ENCODE assay signal across 9 mouse cellular contexts in genomic region chr3:82145978-82146377, GRCm38 (mm10). TPM values are rescaled to one million over a fixed set of nuclear protein-coding genes. Genes with fewer than 3 reads are reported as not detected.
DNase-seq lines count a peak whose midpoint lies in the region; ATAC-seq and TF ChIP-seq lines count a peak whose summit lies in the region.
"Had no signal": no experiment of that assay in that cellular context is flagged by ENCODE, and none has a peak within 500 bp of the region (broad histone marks: within the 10 kb centered on the region; RNA-seq: fewer than 3 reads in every experiment).

No protein-coding gene starts in this region.

- H3K9ac ChIP-seq in lung, embryonic 16.5 days (ENCODE audit: low read length): no peak overlapping the region
- H3K9ac ChIP-seq in limb, embryonic 15.5 days: no peak overlapping the region
- no peak overlapping the region for H3K9ac ChIP-seq in stomach, postnatal 0 days (ENCODE audit: low read length)

- H3K4me3 ChIP-seq in cerebellum, adult 2 months (replicated peaks; ENCODE audit: insufficient read depth, low read depth, low read length): peak overlapping the region; percentile 47
- H3K4me3 ChIP-seq in lung, embryonic 16.5 days (ENCODE audit: low read length): peak overlapping the region; percentile 62; the same call in 1 of the 2 replicates
- H3K4me3 ChIP-seq in limb, embryonic 15.5 days: peak overlapping the region; percentile 50; the same call in 1 of the 2 replicates
- H3K4me3 ChIP-seq in stomach, postnatal 0 days (ENCODE audit: low read depth, low read length): peak overlapping the region; percentile 57; the same call in 1 of the 2 replicates

- no peak for DNase-seq in cerebellum, adult 2 months
- no peak for DNase-seq in cerebellum, adult 11 months
- no peak for DNase-seq in lung, postnatal 4 days
- no peak for DNase-seq in stomach, postnatal 0 days (ENCODE audit: low spot score)
- no peak for DNase-seq in spleen, adult 12 weeks (ENCODE audit: low spot score)
- no peak for DNase-seq in gastrocnemius, postnatal 25 days

- ATAC-seq in lung, embryonic 16.5 days (ENCODE audit: low read depth): no peak
- ATAC-seq in limb, embryonic 15.5 days (ENCODE audit: insufficient number of reproducible peaks, low FRiP score, low TSS enrichment, low read depth): no peak
- no peak for ATAC-seq in stomach, postnatal 0 days (ENCODE audit: low FRiP score, low TSS enrichment)
- ATAC-seq: Patski had no signal

- no peaks in the 10 kb centered on the region for H3K4me1 ChIP-seq in cerebellum, adult 2 months (ENCODE audit: control insufficient read depth, insufficient read depth, low read length)
- peaks cover 7% of the 10 kb centered on the region; the same call in 1 of the 2 replicates for H3K4me1 ChIP-seq in lung, embryonic 16.5 days (replicated peaks; ENCODE audit: control insufficient read depth, insufficient read depth, low read length)
- peaks cover 10% of the 10 kb centered on the region for H3K4me1 ChIP-seq in limb, embryonic 15.5 days
- no peaks in the 10 kb centered on the region for H3K4me1 ChIP-seq in stomach, postnatal 0 days (replicated peaks; ENCODE audit: control insufficient read depth, insufficient read depth)

- no peak overlapping the region for H3K27ac ChIP-seq in cerebellum, adult 2 months (ENCODE audit: insufficient read depth, low read length)
- peak overlapping the region; percentile 67; the same call in 1 of the 2 replicates for H3K27ac ChIP-seq in lung, embryonic 16.5 days (ENCODE audit: low read length)
- H3K27ac ChIP-seq in limb, embryonic 15.5 days: no peak overlapping the region
- no peak overlapping the region for H3K27ac ChIP-seq in stomach, postnatal 0 days (replicated peaks)

- no peak for TF ChIP-seq CTCF in cerebellum, adult 2 months (IDR thresholded peaks at IDR 0.05; ENCODE audit: borderline replicate concordance, insufficient read depth, low read depth, low read length)
- TF ChIP-seq CTCF in stomach, postnatal 0 days (IDR thresholded peaks at IDR 0.05; ENCODE audit: low read depth): no peak

- no peak for TF ChIP-seq POLR2A in cerebellum, adult 2 months (IDR thresholded peaks at IDR 0.05; ENCODE audit: borderline replicate concordance, insufficient read depth, low read length)

- H3K27me3 ChIP-seq in cerebellum, adult 2 months (ENCODE audit: control insufficient read depth, insufficient read depth, low read length): no peaks in the 10 kb centered on the region
- no peaks in the 10 kb centered on the region for H3K27me3 ChIP-seq in lung, embryonic 16.5 days (ENCODE audit: control insufficient read depth, insufficient read depth, low read depth, low read length)
- peaks cover 11% of the 10 kb centered on the region for H3K27me3 ChIP-seq in limb, embryonic 15.5 days
- no peaks in the 10 kb centered on the region for H3K27me3 ChIP-seq in stomach, postnatal 0 days (ENCODE audit: control insufficient read depth, insufficient read depth, low read length)

- peak overlapping the region; percentile 78 for H3K4me2 ChIP-seq in lung, embryonic 16.5 days (ENCODE audit: low read depth, low read length)
- peak overlapping the region; percentile 89 for H3K4me2 ChIP-seq in limb, embryonic 15.5 days
- peak overlapping the region; percentile 69 for H3K4me2 ChIP-seq in stomach, postnatal 0 days (replicated peaks; ENCODE audit: low read depth)

- H3K9me3 ChIP-seq in lung, embryonic 16.5 days (ENCODE audit: control insufficient read depth, low read length): no peaks in the 10 kb centered on the region
- no peaks in the 10 kb centered on the region for H3K9me3 ChIP-seq in limb, embryonic 15.5 days
- no peaks in the 10 kb centered on the region for H3K9me3 ChIP-seq in stomach, postnatal 0 days (ENCODE audit: control insufficient read depth, low read length)

- TF ChIP-seq EP300 in stomach, postnatal 0 days (optimal IDR thresholded peaks at IDR 0.05): no peak

- no peaks in the 10 kb centered on the region for H3K36me3 ChIP-seq in lung, embryonic 16.5 days (ENCODE audit: control insufficient read depth, insufficient read depth, low read length)
- no peaks in the 10 kb centered on the region for H3K36me3 ChIP-seq in limb, embryonic 15.5 days
- H3K36me3 ChIP-seq in stomach, postnatal 0 days (ENCODE audit: control insufficient read depth, insufficient read depth, low read length): no peaks in the 10 kb centered on the region

RNA-seq across cellular contexts. Expression of gene Gucy1a1, which starts 0.4 kb away (rescaled TPM):
- polyA plus RNA-seq in cerebellum, adult 2 months (2012; rRNA removed): 24.2 and 25.2 TPM in 2 replicates
- polyA plus RNA-seq in lung, embryonic 16.5 days (2015; fragmentation: Nextera tagmentation; extraction: Ambion mirVana): 100 and 110 TPM in 2 replicates
- polyA plus RNA-seq in limb, embryonic 15.5 days (2015; fragmentation: Nextera tagmentation; extraction: Ambion mirVana): 14.1 and 15.1 TPM in 2 replicates
- polyA plus RNA-seq in stomach, postnatal 0 days (2015; fragmentation: Nextera tagmentation; extraction: Ambion mirVana): 16.3 and 17.3 TPM in 2 replicates
- 1 to 10 TPM; 5.9 to 7.0 TPM for total RNA-seq in gastrocnemius, postnatal 25 days (2021)
- polyA plus RNA-seq: Patski had no signal
